Mouse (Mus musculus): ENCODE measurements around the gene Aak1. TPM values are rescaled to one million over a fixed set of nuclear protein-coding genes. Genes with fewer than 3 reads are reported as not detected.
"Not testable (repeated sequence)": the region's sequence is repeated elsewhere in the genome, so short reads cannot be mapped to it uniquely, and the experiment has no call there.

Gene Aak1
- total RNA-seq, 2 experiments from 2014 or later, result 276 to 295 TPM

- DNase-seq (ENCODE audit: low spot score in 2 of 2), result no peak
Measured at GRCm38 (mm10) chr6:86832802-86833502, 16.4 kb upstream of the Aak1 start.

GRCm38 (mm10) chr6:86839089-86839488 lies 10.2 kb upstream of the Aak1 start:
- DNase-seq (ENCODE audit: low spot score in 2 of 2), result no peak

GRCm38 (mm10) chr6:86841949-86842348 lies 7.4 kb upstream of the Aak1 start:
- no peak for DNase-seq (ENCODE audit: low spot score in 2 of 2)

GRCm38 (mm10) chr6:86843636-86844035 lies 5.7 kb upstream of the Aak1 start:
- DNase-seq (ENCODE audit: low spot score in 2 of 2), result no peak

- no peak for DNase-seq (ENCODE audit: low spot score in 2 of 2)
Measured at GRCm38 (mm10) chr6:86846467-86846866, 2.9 kb upstream of the Aak1 start.

- DNase-seq (ENCODE audit: low spot score in 2 of 2), result no peak
Measured at GRCm38 (mm10) chr6:86847816-86848215, 1.5 kb upstream of the Aak1 start.

GRCm38 (mm10) chr6:86848580-86848914 lies 770 bp upstream of the Aak1 start:
- no peak for DNase-seq (ENCODE audit: low spot score in 2 of 2)

- no peak for DNase-seq (ENCODE audit: low spot score in 2 of 2)
Measured at GRCm38 (mm10) chr6:86849692-86850445, 552 bp downstream of the Aak1 start.

GRCm38 (mm10) chr6:86850588-86850987 lies 1.3 kb downstream of the Aak1 start:
- no peak for DNase-seq (ENCODE audit: low spot score in 2 of 2)

GRCm38 (mm10) chr6:86851561-86851960 lies 2.2 kb downstream of the Aak1 start:
- DNase-seq (ENCODE audit: low spot score in 2 of 2), result no peak

- no peak for DNase-seq (ENCODE audit: low spot score in 2 of 2)
Measured at GRCm38 (mm10) chr6:86853928-86854327, 4.6 kb downstream of the Aak1 start.

- no peak for DNase-seq (ENCODE audit: low spot score in 2 of 2)
Measured at GRCm38 (mm10) chr6:86854941-86855340, 5.6 kb downstream of the Aak1 start.

- no peak for DNase-seq (ENCODE audit: low spot score in 2 of 2)
Measured at GRCm38 (mm10) chr6:86858606-86859005, 9.3 kb downstream of the Aak1 start.

- no peak for DNase-seq (ENCODE audit: low spot score in 2 of 2)
Measured at GRCm38 (mm10) chr6:86860732-86861463, 11.6 kb downstream of the Aak1 start.

- DNase-seq (ENCODE audit: low spot score in 2 of 2), result no peak
Measured at GRCm38 (mm10) chr6:86864358-86864757, 15.0 kb downstream of the Aak1 start.

- no peak for DNase-seq (ENCODE audit: low spot score in 2 of 2)
Measured at GRCm38 (mm10) chr6:86870335-86870734, 21.0 kb downstream of the Aak1 start.

- no peak for DNase-seq (ENCODE audit: low spot score in 2 of 2)
Measured at GRCm38 (mm10) chr6:86871783-86872182, 22.5 kb downstream of the Aak1 start.

GRCm38 (mm10) chr6:86874711-86875375 lies 25.5 kb downstream of the Aak1 start:
- no peak for DNase-seq (ENCODE audit: low spot score in 2 of 2)

- no peak for DNase-seq (ENCODE audit: low spot score in 2 of 2)
Measured at GRCm38 (mm10) chr6:86876451-86876850, 27.1 kb downstream of the Aak1 start.

GRCm38 (mm10) chr6:86878656-86879055 lies 29.3 kb downstream of the Aak1 start:
- not testable (repeated sequence) for DNase-seq (ENCODE audit: low spot score in 2 of 2)

GRCm38 (mm10) chr6:86879314-86879713 lies 30.0 kb downstream of the Aak1 start:
- DNase-seq (ENCODE audit: low spot score in 2 of 2), result peak in 1 of 2 experiments; percentile 27

GRCm38 (mm10) chr6:86884230-86884629 lies 34.9 kb downstream of the Aak1 start:
- DNase-seq (ENCODE audit: low spot score in 2 of 2), result no peak

Measured in layer of hippocampus, postnatal 10 days (tissue).